Mouse (Mus musculus): ENCODE results near the gene Exoc6. TPM values are rescaled to one million over a fixed set of nuclear protein-coding genes. Genes with fewer than 3 reads are reported as not detected.
"Not testable (repeated sequence)": the region's sequence is repeated elsewhere in the genome, so short reads cannot be mapped to it uniquely, and the experiment has no call there.

Gene Exoc6
- polyA plus RNA-seq, 1 experiment from 2014 or later: 27.8 TPM

GRCm38 (mm10) chr19:37523280-37524062 is 26.7 kb upstream of the Exoc6 start:
- Histone ChIP-seq H3K27ac (ENCODE audit: low read length) (no peak overlapping the region), H3K9ac (ENCODE audit: low read depth, low read length) (no peak overlapping the region), H3K4me1 (ENCODE audit: control insufficient read depth, insufficient read depth, low read length) (no peaks in the 10 kb centered on the region), H3K4me2 (ENCODE audit: low read length) (no peak overlapping the region), H3K4me3 (ENCODE audit: low read depth, low read length) (no peak overlapping the region), H3K9me3 (replicated peaks; ENCODE audit: control insufficient read depth, low read length, poor library complexity, severe bottlenecking) (no peaks in the 10 kb centered on the region), H3K36me3 (ENCODE audit: control insufficient read depth, insufficient read depth, low read length) (no peaks in the 10 kb centered on the region), H3K27me3 (ENCODE audit: control insufficient read depth, insufficient read depth, low read depth, low read length) (no peaks in the 10 kb centered on the region)
- 85% methylated on average over 15 of the region's 15 CpGs for WGBS
- no peak for ATAC-seq

GRCm38 (mm10) chr19:37525925-37526324 is 24.3 kb upstream of the Exoc6 start:
- no peak overlapping the region for H3K4me3 ChIP-seq (ENCODE audit: low read depth, low read length)
- no peaks in the 10 kb centered on the region for H3K4me1 ChIP-seq (ENCODE audit: control insufficient read depth, insufficient read depth, low read length)
- no peak overlapping the region for H3K9ac ChIP-seq (ENCODE audit: low read depth, low read length)
- H3K27ac ChIP-seq (ENCODE audit: low read length): no peak overlapping the region
- H3K27me3 ChIP-seq (ENCODE audit: control insufficient read depth, insufficient read depth, low read depth, low read length): no peaks in the 10 kb centered on the region
- WGBS: 84% methylated on average over 11 of the region's 11 CpGs
- no peak overlapping the region for H3K4me2 ChIP-seq (ENCODE audit: low read length)
- H3K9me3 ChIP-seq (replicated peaks; ENCODE audit: control insufficient read depth, low read length, poor library complexity, severe bottlenecking): no peaks in the 10 kb centered on the region
- no peak for ATAC-seq
- H3K36me3 ChIP-seq (ENCODE audit: control insufficient read depth, insufficient read depth, low read length): no peaks in the 10 kb centered on the region

- Histone ChIP-seq H3K27ac (ENCODE audit: low read length) (no peak overlapping the region), H3K4me2 (ENCODE audit: low read length) (no peak overlapping the region), H3K36me3 (ENCODE audit: control insufficient read depth, insufficient read depth, low read length) (no peaks in the 10 kb centered on the region), H3K27me3 (ENCODE audit: control insufficient read depth, insufficient read depth, low read depth, low read length) (no peaks in the 10 kb centered on the region), H3K4me1 (ENCODE audit: control insufficient read depth, insufficient read depth, low read length) (no peaks in the 10 kb centered on the region), H3K9ac (ENCODE audit: low read depth, low read length) (no peak overlapping the region), H3K4me3 (ENCODE audit: low read depth, low read length) (no peak overlapping the region), H3K9me3 (replicated peaks; ENCODE audit: control insufficient read depth, low read length, poor library complexity, severe bottlenecking) (no peaks in the 10 kb centered on the region)
- no peak for ATAC-seq
- WGBS: 35% methylated on average over 8 of the region's 8 CpGs
Measured at GRCm38 (mm10) chr19:37526768-37527167, 23.4 kb upstream of the Exoc6 start.

GRCm38 (mm10) chr19:37527736-37528135 is 22.5 kb upstream of the Exoc6 start:
- H3K4me2 ChIP-seq (ENCODE audit: low read length); H3K4me3 ChIP-seq (ENCODE audit: low read depth, low read length); H3K27ac ChIP-seq (ENCODE audit: low read length); ATAC-seq; H3K9me3 ChIP-seq (replicated peaks; ENCODE audit: control insufficient read depth, low read length, poor library complexity, severe bottlenecking); H3K36me3 ChIP-seq (ENCODE audit: control insufficient read depth, insufficient read depth, low read length); H3K9ac ChIP-seq (ENCODE audit: low read depth, low read length); H3K27me3 ChIP-seq (ENCODE audit: control insufficient read depth, insufficient read depth, low read depth, low read length); H3K4me1 ChIP-seq (ENCODE audit: control insufficient read depth, insufficient read depth, low read length): not testable (repeated sequence)
- WGBS: 88% methylated on average over 3 of the region's 3 CpGs

GRCm38 (mm10) chr19:37528581-37528980 is 21.6 kb upstream of the Exoc6 start:
- Histone ChIP-seq H3K27ac (ENCODE audit: low read length) (no peak overlapping the region), H3K4me3 (ENCODE audit: low read depth, low read length) (no peak overlapping the region), H3K36me3 (ENCODE audit: control insufficient read depth, insufficient read depth, low read length) (no peaks in the 10 kb centered on the region), H3K27me3 (ENCODE audit: control insufficient read depth, insufficient read depth, low read depth, low read length) (no peaks in the 10 kb centered on the region), H3K4me1 (ENCODE audit: control insufficient read depth, insufficient read depth, low read length) (no peaks in the 10 kb centered on the region), H3K9ac (ENCODE audit: low read depth, low read length) (no peak overlapping the region), H3K9me3 (replicated peaks; ENCODE audit: control insufficient read depth, low read length, poor library complexity, severe bottlenecking) (no peaks in the 10 kb centered on the region), H3K4me2 (ENCODE audit: low read length) (no peak overlapping the region)
- ATAC-seq: no peak
- 67% methylated on average over 6 of the region's 6 CpGs for WGBS

GRCm38 (mm10) chr19:37529296-37529695 is 20.9 kb upstream of the Exoc6 start:
- 93% methylated on average over 9 of the region's 9 CpGs for WGBS
- ATAC-seq: no peak
- Histone ChIP-seq H3K27me3 (ENCODE audit: control insufficient read depth, insufficient read depth, low read depth, low read length) (no peaks in the 10 kb centered on the region), H3K9ac (ENCODE audit: low read depth, low read length) (no peak overlapping the region), H3K4me2 (ENCODE audit: low read length) (no peak overlapping the region), H3K9me3 (replicated peaks; ENCODE audit: control insufficient read depth, low read length, poor library complexity, severe bottlenecking) (no peaks in the 10 kb centered on the region), H3K36me3 (ENCODE audit: control insufficient read depth, insufficient read depth, low read length) (no peaks in the 10 kb centered on the region), H3K4me1 (ENCODE audit: control insufficient read depth, insufficient read depth, low read length) (no peaks in the 10 kb centered on the region), H3K4me3 (ENCODE audit: low read depth, low read length) (no peak overlapping the region), H3K27ac (ENCODE audit: low read length) (no peak overlapping the region)

GRCm38 (mm10) chr19:37529975-37530515 is 20.2 kb upstream of the Exoc6 start:
- H3K9me3 ChIP-seq (replicated peaks; ENCODE audit: control insufficient read depth, low read length, poor library complexity, severe bottlenecking): no peaks in the 10 kb centered on the region
- 37% methylated on average over 7 of the region's 7 CpGs for WGBS
- ATAC-seq: no peak; the same call in 1 of the 2 replicates
- H3K4me3 ChIP-seq (ENCODE audit: low read depth, low read length): no peak overlapping the region
- no peaks in the 10 kb centered on the region for H3K36me3 ChIP-seq (ENCODE audit: control insufficient read depth, insufficient read depth, low read length)
- no peaks in the 10 kb centered on the region for H3K27me3 ChIP-seq (ENCODE audit: control insufficient read depth, insufficient read depth, low read depth, low read length)
- no peak overlapping the region for H3K27ac ChIP-seq (ENCODE audit: low read length)
- H3K4me2 ChIP-seq (ENCODE audit: low read length): no peak overlapping the region
- no peaks in the 10 kb centered on the region for H3K4me1 ChIP-seq (ENCODE audit: control insufficient read depth, insufficient read depth, low read length)
- no peak overlapping the region for H3K9ac ChIP-seq (ENCODE audit: low read depth, low read length)

GRCm38 (mm10) chr19:37530601-37531000 is 19.6 kb upstream of the Exoc6 start:
- no peak overlapping the region for H3K9ac ChIP-seq (ENCODE audit: low read depth, low read length)
- H3K4me2 ChIP-seq (ENCODE audit: low read length): no peak overlapping the region
- 86% methylated on average over 3 of the region's 3 CpGs for WGBS
- H3K4me3 ChIP-seq (ENCODE audit: low read depth, low read length): no peak overlapping the region
- ATAC-seq: no peak
- H3K27ac ChIP-seq (ENCODE audit: low read length): no peak overlapping the region
- H3K4me1 ChIP-seq (ENCODE audit: control insufficient read depth, insufficient read depth, low read length): no peaks in the 10 kb centered on the region
- H3K27me3 ChIP-seq (ENCODE audit: control insufficient read depth, insufficient read depth, low read depth, low read length): no peaks in the 10 kb centered on the region
- no peaks in the 10 kb centered on the region for H3K36me3 ChIP-seq (ENCODE audit: control insufficient read depth, insufficient read depth, low read length)
- no peaks in the 10 kb centered on the region for H3K9me3 ChIP-seq (replicated peaks; ENCODE audit: control insufficient read depth, low read length, poor library complexity, severe bottlenecking)

- Histone ChIP-seq H3K4me1 (ENCODE audit: control insufficient read depth, insufficient read depth, low read length) (no peaks in the 10 kb centered on the region), H3K27me3 (ENCODE audit: control insufficient read depth, insufficient read depth, low read depth, low read length) (no peaks in the 10 kb centered on the region), H3K9ac (ENCODE audit: low read depth, low read length) (no peak overlapping the region), H3K4me3 (ENCODE audit: low read depth, low read length) (no peak overlapping the region), H3K9me3 (replicated peaks; ENCODE audit: control insufficient read depth, low read length, poor library complexity, severe bottlenecking) (no peaks in the 10 kb centered on the region), H3K4me2 (ENCODE audit: low read length) (no peak overlapping the region), H3K36me3 (ENCODE audit: control insufficient read depth, insufficient read depth, low read length) (no peaks in the 10 kb centered on the region), H3K27ac (ENCODE audit: low read length) (no peak overlapping the region)
- ATAC-seq: no peak
- 57% methylated on average over 7 of the region's 7 CpGs for WGBS
Measured at GRCm38 (mm10) chr19:37531200-37531845, 18.9 kb upstream of the Exoc6 start.
